Mouse (Mus musculus) midbrain, postnatal 0 days (tissue): Measurements from ENCODE around the gene Pkd1. TPM values are rescaled to one million over a fixed set of nuclear protein-coding genes. Genes with fewer than 3 reads are reported as not detected.

ENCODE experiments used
- ATAC-seq: fragments of 200-750 bp; cut with Nextera tagmentation; 2 replicates; pipeline ENCODE4 v1.8.0; 2017; ENCODE audit warnings: moderate number of reproducible peaks, mild to moderate bottlenecking, moderate TSS enrichment, moderate library complexity; ENCODE audit not compliant: low FRiP score
- DNase-seq: peaks from one replicate; pipeline ENCODE4 v3.0.0-alpha.2; 2015; ENCODE audit warnings: low spot score
- H3K27ac ChIP-seq: fragments of 300-500 bp; sonication (generic); 2 replicates; pipeline ENCODE4 v1.5.1; 2014; ENCODE audit warnings: low read depth, mild to moderate bottlenecking, low read length, mixed read lengths
- H3K27me3 ChIP-seq: fragments of 300-500 bp; sonication (generic); 2 replicates; pipeline ENCODE4 v1.6.1; 2014; ENCODE audit warnings: low read length, control low read depth, mixed read lengths; ENCODE audit not compliant: insufficient read depth
- H3K36me3 ChIP-seq: fragments of 300-500 bp; sonication (generic); 2 replicates; pipeline ENCODE4 v1.6.1; 2014; ENCODE audit warnings: low read length, control low read depth, mixed read lengths; ENCODE audit not compliant: insufficient read depth
- H3K4me1 ChIP-seq: fragments of 300-500 bp; sonication (generic); 2 replicates; pipeline ENCODE4 v1.6.1; 2014; ENCODE audit warnings: mild to moderate bottlenecking, control low read depth, antibody characterized with exemption, low read length, mixed read lengths; ENCODE audit not compliant: insufficient read depth
- H3K4me2 ChIP-seq: fragments of 300-500 bp; sonication (generic); 2 replicates; pipeline ENCODE4 v1.6.1; 2014; ENCODE audit warnings: low read depth, mild to moderate bottlenecking, low read length, mixed read lengths; ENCODE audit not compliant: poor library complexity, severe bottlenecking
- H3K4me3 ChIP-seq: fragments of 300-500 bp; sonication (generic); 2 replicates; pipeline ENCODE4 v1.5.1; 2014; ENCODE audit warnings: low read depth, mild to moderate bottlenecking, low read length, moderate library complexity
- H3K9ac ChIP-seq: fragments of 300-500 bp; sonication (generic); replicated peaks from 2 replicates; pipeline ENCODE4 v1.6.1; 2014; ENCODE audit warnings: mild to moderate bottlenecking, low read length, moderate library complexity, mixed read lengths; ENCODE audit not compliant: poor library complexity, severe bottlenecking
- H3K9me3 ChIP-seq: fragments of 300-500 bp; sonication (generic); 2 replicates; pipeline ENCODE4 v1.6.1; 2016; ENCODE audit warnings: low read length, control low read depth
- CTCF ChIP-seq: IDR thresholded peaks from 2 replicates; pipeline ENCODE4 v1.5.1; 2016; ENCODE audit warnings: antibody characterized with exemption, mild to moderate bottlenecking
- WGBS: fragments of 180-500 bp; shearing (Covaris S2); extraction: QIAGEN DNeasy Blood & Tissue Kit; methylation state at CpG from one replicate; pipeline ENCODE4 v1.1.7; 2014; 5-methylcytosine and 5-hydroxymethylcytosine counted together
- polyA plus RNA-seq: library from polyadenylated mRNA; unstranded; fragments of >200 nt; fragmentation: Nextera tagmentation; extraction: Ambion mirVana; gene quantifications from 2 replicates; pipeline ENCODE4 v1.2.1, GENCODE M21; 2015
- total RNA-seq: library from RNA; depleted of rRNA; stranded (reverse); fragments of >200 nt; gene quantifications from 2 replicates; pipeline ENCODE4 v1.2.3, GENCODE M21; 2014

Gene Pkd1
- total and polyA plus RNA-seq, 2 experiments from 2014 or later: 13.6 to 73.6 TPM

- ATAC-seq (0 out of 2 replicates have a peak, but pooled peaks have one; percentile 54), DNase-seq (peak; percentile 54)
- 21% methylated on average over 4 of the region's 4 CpGs for WGBS
- Histone ChIP-seq H3K4me1 (peaks cover 8% of the 10 kb centered on the region; the same call in 1 of the 2 replicates), H3K9ac (no peak overlapping the region), H3K36me3 (no peaks in the 10 kb centered on the region), H3K27me3 (no peaks in the 10 kb centered on the region), H3K9me3 (no peaks in the 10 kb centered on the region), H3K27ac (peak overlapping the region; percentile 63), H3K4me3 (no peak overlapping the region), H3K4me2 (no peak overlapping the region)
- no peak for TF ChIP-seq CTCF
Measured at GRCm38 (mm10) chr17:24558600-24559099, 9.0 kb downstream of the Pkd1 start.

GRCm38 (mm10) chr17:24559146-24559545 is 9.5 kb downstream of the Pkd1 start:
- Histone ChIP-seq H3K27me3 (no peaks in the 10 kb centered on the region), H3K9me3 (no peaks in the 10 kb centered on the region), H3K9ac (no peak overlapping the region), H3K4me3 (no peak overlapping the region), H3K27ac (peak overlapping the region; percentile 63), H3K36me3 (0 out of 2 replicates have a peak, but pooled peaks cover 2% of the 10 kb centered on the region), H3K4me2 (no peak overlapping the region), H3K4me1 (peaks cover 8% of the 10 kb centered on the region; the same call in 1 of the 2 replicates)
- DNase-seq (no peak), ATAC-seq (peak; percentile 25; the same call in 1 of the 2 replicates)
- TF ChIP-seq CTCF: no peak
- WGBS: 64% methylated on average over 3 of the region's 3 CpGs

- Histone ChIP-seq H3K4me3 (no peak overlapping the region), H3K4me1 (peaks cover 8% of the 10 kb centered on the region; the same call in 1 of the 2 replicates), H3K4me2 (no peak overlapping the region), H3K9me3 (no peaks in the 10 kb centered on the region), H3K36me3 (peaks cover 11% of the 10 kb centered on the region), H3K9ac (no peak overlapping the region), H3K27ac (no peak overlapping the region), H3K27me3 (no peaks in the 10 kb centered on the region)
- ATAC-seq (no peak), DNase-seq (no peak)
- 93% methylated on average over 5 of the region's 5 CpGs for WGBS
- no peak for TF ChIP-seq CTCF
Measured at GRCm38 (mm10) chr17:24560301-24561028, 10.8 kb downstream of the Pkd1 start.

GRCm38 (mm10) chr17:24561592-24561991 is 12.0 kb downstream of the Pkd1 start:
- 93% methylated on average over 2 of the region's 2 CpGs for WGBS
- no peak overlapping the region for H3K4me3 ChIP-seq
- no peak for TF ChIP-seq CTCF

GRCm38 (mm10) chr17:24563638-24564037 is 14.0 kb downstream of the Pkd1 start:
- Histone ChIP-seq H3K27me3 (no peaks in the 10 kb centered on the region), H3K4me3 (no peak overlapping the region), H3K27ac (no peak overlapping the region), H3K9me3 (no peaks in the 10 kb centered on the region), H3K36me3 (peaks cover 34% of the 10 kb centered on the region), H3K9ac (no peak overlapping the region), H3K4me1 (no peaks in the 10 kb centered on the region; the same call in 1 of the 2 replicates), H3K4me2 (no peak overlapping the region)
- 93% methylated on average over 5 of the region's 5 CpGs for whole genome bisulfite sequencing
- DNase-seq (no peak), ATAC-seq (no peak)
- no peak for TF ChIP-seq CTCF

More at GRCm38 (mm10) chr17:24561592-24561991, 12.0 kb downstream of the Pkd1 start:
- Histone ChIP-seq H3K27me3 (no peaks in the 10 kb centered on the region), H3K9me3 (no peaks in the 10 kb centered on the region), H3K36me3 (peaks cover 20% of the 10 kb centered on the region), H3K4me2 (no peak overlapping the region), H3K9ac (no peak overlapping the region), H3K27ac (no peak overlapping the region), H3K4me1 (peaks cover 8% of the 10 kb centered on the region; the same call in 1 of the 2 replicates)
- ATAC-seq (no peak), DNase-seq (no peak)

GRCm38 (mm10) chr17:24564422-24564821 is 14.8 kb downstream of the Pkd1 start:
- no peak overlapping the region for H3K4me3 ChIP-seq
- no peaks in the 10 kb centered on the region for H3K9me3 ChIP-seq
- DNase-seq (no peak), ATAC-seq (no peak)
- no peak overlapping the region for H3K4me2 ChIP-seq
- H3K9ac ChIP-seq: no peak overlapping the region
- peaks cover 42% of the 10 kb centered on the region for H3K36me3 ChIP-seq
- no peaks in the 10 kb centered on the region for H3K27me3 ChIP-seq
- WGBS: 91% methylated on average over 4 of the region's 4 CpGs
- TF ChIP-seq CTCF: no peak
- no peak overlapping the region for H3K27ac ChIP-seq
- no peaks in the 10 kb centered on the region for H3K4me1 ChIP-seq
